Mouse (Mus musculus) E14TG2a.4 (cell line): ENCODE data around the gene Samd8.

Source experiments
- CTCF ChIP-seq: conservative IDR thresholded peaks from 2 replicates; pipeline ENCODE4 v1.5.1; 2014; ENCODE audit warnings: low read length
- NANOG ChIP-seq: IDR thresholded peaks from 2 replicates; pipeline ENCODE4 v1.6.1; 2014; ENCODE audit warnings: borderline replicate concordance, low read length, mixed read lengths
- POU5F1 ChIP-seq: IDR thresholded peaks from 2 replicates; pipeline ENCODE4 v1.6.1; 2014; ENCODE audit warnings: low read length, borderline replicate concordance

GRCm38 (mm10) chr14:21746251-21746650 is 4.1 kb upstream of the Samd8 start:
- no peak for TF ChIP-seq POU5F1
- TF ChIP-seq CTCF: no peak
- TF ChIP-seq NANOG: no peak
